In the genomic region with DNA sequence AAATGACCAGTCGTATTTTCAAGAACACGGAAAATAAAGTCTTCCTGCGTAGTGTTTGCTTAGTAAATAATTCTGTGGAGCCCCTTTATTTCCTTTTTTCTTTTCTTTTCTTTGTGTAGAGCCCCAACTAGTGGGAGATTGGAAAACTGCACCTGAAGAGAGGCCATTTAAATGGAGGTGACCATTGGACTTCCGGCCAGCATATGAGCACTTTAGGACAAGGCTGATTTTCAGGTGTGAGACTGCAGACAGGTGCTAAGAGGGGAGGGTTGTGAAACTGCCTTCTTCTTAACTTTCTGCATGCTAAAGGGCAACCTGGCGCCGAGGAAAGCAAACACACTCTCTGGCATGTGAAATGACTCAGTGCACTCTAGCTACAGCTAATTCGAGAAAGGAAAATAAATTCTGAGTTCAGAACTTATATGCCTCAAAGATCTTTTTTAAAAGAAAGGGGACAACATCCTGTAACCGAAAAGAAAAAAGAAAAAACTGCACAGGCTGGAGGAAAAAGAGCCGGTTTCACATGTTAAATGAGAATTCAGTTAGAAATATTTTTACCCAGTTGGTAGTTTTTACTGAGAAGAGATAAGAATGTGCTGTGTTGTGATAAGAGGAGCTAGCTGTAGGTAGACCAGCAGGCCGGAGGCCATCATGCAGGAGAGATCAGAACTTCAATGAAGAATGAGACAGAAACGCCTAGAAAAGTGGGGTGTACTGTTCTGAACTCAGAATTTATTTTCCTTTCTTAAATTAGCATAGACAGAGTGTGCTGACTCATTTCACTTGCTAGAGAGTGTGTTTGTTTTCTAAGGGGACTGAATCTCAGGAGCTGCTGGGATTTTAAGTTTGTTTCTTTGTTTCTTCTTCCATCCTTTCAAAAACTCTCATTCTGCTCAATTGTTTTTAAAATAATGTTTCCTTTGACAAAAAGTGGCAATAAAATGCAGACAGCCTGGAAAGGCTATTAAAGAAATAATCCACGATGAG, we compare ENCODE assay signal across 8 mouse cellular contexts.
DNase-seq lines count a peak whose midpoint lies in the region; ATAC-seq and TF ChIP-seq lines count a peak whose summit lies in the region.

No protein-coding gene starts in this region.

- TF ChIP-seq POLR2A in spleen, adult 2 months (IDR thresholded peaks at IDR 0.05; ENCODE audit: low read depth, low read length) = no peak

- DNase-seq in testis, postnatal 10 days (ENCODE audit: low spot score) = peak; percentile 71
- DNase-seq in testis, postnatal 14 days (ENCODE audit: low spot score) = no peak
- peak; percentile 27 for DNase-seq in cerebellum, adult 9-10 months
- DNase-seq in limb, embryonic 11.5 days (ENCODE audit: low spot score) = peak; percentile 62
- peak; percentile 43 for DNase-seq in midbrain, embryonic 10.5 days (ENCODE audit: low spot score)
- DNase-seq in spleen, adult 2 months (ENCODE audit: low read depth in 1 of 2, low spot score in 2 of 2) = peak; percentile 32 to 42

- no peaks in the 10 kb centered on the region for H3K27me3 ChIP-seq in intestine, embryonic 16.5 days (replicated peaks; ENCODE audit: control insufficient read depth, insufficient read depth, low read length)
- no peaks in the 10 kb centered on the region for H3K27me3 ChIP-seq in limb, embryonic 11.5 days (ENCODE audit: control insufficient read depth, insufficient read depth, low read length)
- H3K27me3 ChIP-seq in midbrain, embryonic 10.5 days (ENCODE audit: low read depth, poor library complexity, severe bottlenecking) = peaks cover 6% of the 10 kb centered on the region; the same call in 1 of the 2 replicates
- H3K27me3 ChIP-seq in spleen, adult 2 months (ENCODE audit: control insufficient read depth, insufficient read depth, low read length) = no peaks in the 10 kb centered on the region

- ATAC-seq in frontal cortex, adult (ENCODE audit: low TSS enrichment) = peak; percentile 66
- peak; percentile 78 for ATAC-seq in intestine, embryonic 16.5 days
- no peak for ATAC-seq in limb, embryonic 11.5 days (ENCODE audit: insufficient number of reproducible peaks, low FRiP score, low TSS enrichment, low read depth)

- H3K4me1 ChIP-seq in intestine, embryonic 16.5 days (ENCODE audit: control insufficient read depth, insufficient read depth, low read length) = peaks cover 22% of the 10 kb centered on the region
- peaks cover 15% of the 10 kb centered on the region for H3K4me1 ChIP-seq in limb, embryonic 11.5 days (ENCODE audit: control insufficient read depth, insufficient read depth, low read length)
- H3K4me1 ChIP-seq in midbrain, embryonic 10.5 days = peaks cover 36% of the 10 kb centered on the region
- H3K4me1 ChIP-seq in spleen, adult 2 months (ENCODE audit: control insufficient read depth, insufficient read depth, insufficient read length) = peaks cover 5% of the 10 kb centered on the region

- WGBS in intestine, embryonic 16.5 days = 36% methylated on average over 12 of the region's 12 CpGs
- 53% methylated on average over 12 of the region's 12 CpGs for WGBS in limb, embryonic 11.5 days
- WGBS in midbrain, embryonic 10.5 days = 52% methylated on average over 12 of the region's 12 CpGs
- 45% methylated on average over 12 of the region's 12 CpGs for WGBS in spleen, adult 2 months

- no peaks in the 10 kb centered on the region for H3K36me3 ChIP-seq in intestine, embryonic 16.5 days (ENCODE audit: control insufficient read depth, insufficient read depth, low read length)
- no peaks in the 10 kb centered on the region for H3K36me3 ChIP-seq in limb, embryonic 11.5 days (ENCODE audit: control insufficient read depth, insufficient read depth, low read length)
- no peaks in the 10 kb centered on the region for H3K36me3 ChIP-seq in midbrain, embryonic 10.5 days
- H3K36me3 ChIP-seq in spleen, adult 2 months (ENCODE audit: control insufficient read depth, insufficient read depth, low read length) = no peaks in the 10 kb centered on the region

- TF ChIP-seq CTCF in spleen, adult 2 months (IDR thresholded peaks at IDR 0.05; ENCODE audit: extremely low read depth, insufficient read depth, insufficient read length, insufficient replicate concordance) = peak; percentile 22; the same call in 1 of the 2 replicates

- no peaks in the 10 kb centered on the region for H3K9me3 ChIP-seq in intestine, embryonic 16.5 days (ENCODE audit: control insufficient read depth, low read length)
- H3K9me3 ChIP-seq in limb, embryonic 11.5 days (ENCODE audit: control insufficient read depth, low read length) = no peaks in the 10 kb centered on the region
- no peaks in the 10 kb centered on the region for H3K9me3 ChIP-seq in midbrain, embryonic 10.5 days (replicated peaks)

- peak overlapping the region; percentile 59 for H3K4me2 ChIP-seq in intestine, embryonic 16.5 days (ENCODE audit: low read depth, low read length)
- H3K4me2 ChIP-seq in limb, embryonic 11.5 days (ENCODE audit: low read depth, severe bottlenecking) = peak overlapping the region; percentile 32

- peak overlapping the region; percentile 69 for H3K27ac ChIP-seq in intestine, embryonic 16.5 days (ENCODE audit: low read length)
- no peak overlapping the region for H3K27ac ChIP-seq in limb, embryonic 11.5 days (replicated peaks; ENCODE audit: low read depth, low read length)
- H3K27ac ChIP-seq in midbrain, embryonic 10.5 days (replicated peaks) = peak overlapping the region; percentile 86
- H3K27ac ChIP-seq in spleen, adult 2 months (ENCODE audit: insufficient read depth, low read length) = no peak overlapping the region

- H3K4me3 ChIP-seq in intestine, embryonic 16.5 days (ENCODE audit: low read length) = peak overlapping the region; percentile 34
- H3K4me3 ChIP-seq in limb, embryonic 11.5 days (ENCODE audit: low read depth, low read length) = no peak overlapping the region
- H3K4me3 ChIP-seq in midbrain, embryonic 10.5 days = peak overlapping the region; percentile 49
- H3K4me3 ChIP-seq in spleen, adult 2 months (ENCODE audit: extremely low read depth, insufficient read depth, insufficient read length) = no peak overlapping the region

- H3K9ac ChIP-seq in intestine, embryonic 16.5 days (ENCODE audit: low read depth, low read length) = peak overlapping the region; percentile 65
- no peak overlapping the region for H3K9ac ChIP-seq in limb, embryonic 11.5 days (ENCODE audit: low read length)

Comparison
In these comparisons a context has a peak if more than half of its experiments do, and no peak if none do; other contexts are left out.
1. H3K27ac ChIP-seq: peak in intestine, embryonic 16.5 days (single experiment) and midbrain, embryonic 10.5 days (single experiment); none in limb, embryonic 11.5 days (single experiment) and spleen, adult 2 months (single experiment).
2. H3K4me3 ChIP-seq: peak in intestine, embryonic 16.5 days (single experiment) and midbrain, embryonic 10.5 days (single experiment); none in limb, embryonic 11.5 days (single experiment) and spleen, adult 2 months (single experiment).